Mouse (Mus musculus) natural killer cell, adult 2 months (primary cell): Measurements from ENCODE around the gene Spaca3.

Experiments
- DNase-seq, 2 experiments: peaks; one replicate each; pipeline ENCODE4 v3.0.0; 2022; ENCODE audit warnings: low spot score in 2 of 2

The Spaca3 gene

GRCm38 (mm10) chr11:80868039-80868438, 9.9 kb downstream of the Spaca3 start:
- DNase-seq: no peak

GRCm38 (mm10) chr11:80872509-80873474, 14.6 kb downstream of the Spaca3 start:
- DNase-seq: peak; percentile 44 to 55

- no peak for DNase-seq
Observed at GRCm38 (mm10) chr11:80877131-80877651, 19.0 kb downstream of the Spaca3 start.

GRCm38 (mm10) chr11:80878026-80878425, 19.9 kb downstream of the Spaca3 start:
- no peak for DNase-seq

GRCm38 (mm10) chr11:80882229-80882810, 24.2 kb downstream of the Spaca3 start:
- DNase-seq: no peak

- DNase-seq: no peak
Observed at GRCm38 (mm10) chr11:80884521-80885231, 26.5 kb downstream of the Spaca3 start.

GRCm38 (mm10) chr11:80886365-80886764, 28.2 kb downstream of the Spaca3 start:
- no peak for DNase-seq

- no peak for DNase-seq
Observed at GRCm38 (mm10) chr11:80887021-80887420, 28.9 kb downstream of the Spaca3 start.

- no peak for DNase-seq
Observed at GRCm38 (mm10) chr11:80889336-80890063, 31.3 kb downstream of the Spaca3 start.

- DNase-seq: no peak
Observed at GRCm38 (mm10) chr11:80895853-80896252, 37.7 kb downstream of the Spaca3 start.

GRCm38 (mm10) chr11:80900555-80900954, 42.4 kb downstream of the Spaca3 start:
- DNase-seq: no peak

- no peak for DNase-seq
Observed at GRCm38 (mm10) chr11:80902664-80903063, 44.5 kb downstream of the Spaca3 start.

GRCm38 (mm10) chr11:80903426-80903825, 45.3 kb downstream of the Spaca3 start:
- DNase-seq: no peak

- no peak for DNase-seq
Observed at GRCm38 (mm10) chr11:80904559-80904958, 46.4 kb downstream of the Spaca3 start.

- DNase-seq: peak in 1 of 2 experiments; percentile 14
Observed at GRCm38 (mm10) chr11:80906456-80906855, 48.3 kb downstream of the Spaca3 start.

- no peak for DNase-seq
Observed at GRCm38 (mm10) chr11:80907820-80908219, 49.7 kb downstream of the Spaca3 start.

GRCm38 (mm10) chr11:80912721-80913120, 54.6 kb downstream of the Spaca3 start:
- DNase-seq: no peak

GRCm38 (mm10) chr11:80913408-80914024, 55.4 kb downstream of the Spaca3 start:
- DNase-seq: no peak
